Mouse (Mus musculus): ENCODE measurements at regions not wholly inside any gene's neighbourhood (a gene's known extent, or its start where the extent isn't known, plus 50 kb on each side); places are given as distances from the start of the nearest gene placed in this dataset.

DNA sequence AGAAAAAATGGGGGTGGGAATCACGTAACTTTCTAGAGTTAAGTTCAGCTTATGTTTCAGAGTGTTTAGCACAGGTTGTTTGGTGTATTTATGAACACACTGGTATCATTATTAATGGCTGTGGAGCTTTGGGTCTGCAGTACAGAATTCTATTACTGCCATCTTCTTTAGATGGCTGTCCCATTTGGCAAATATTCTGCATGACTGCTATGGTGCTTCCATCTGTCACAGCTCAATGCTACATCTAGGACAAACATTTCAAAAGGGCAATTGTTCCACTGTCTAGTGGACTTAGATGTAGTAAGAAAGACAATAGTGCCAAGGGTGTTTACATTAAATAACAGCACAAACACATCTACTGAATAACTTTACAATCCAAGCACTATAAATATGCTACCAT, 2536.3 kb downstream of the Pcdh9 start:
- Histone ChIP-seq H3K9ac (ENCODE audit: low read depth, low read length) (no peak overlapping the region), H3K4me1 (ENCODE audit: control insufficient read depth, insufficient read depth, low read length) (no peaks in the 10 kb centered on the region), H3K36me3 (ENCODE audit: control insufficient read depth, insufficient read depth, low read length) (no peaks in the 10 kb centered on the region), H3K27me3 (ENCODE audit: control insufficient read depth, insufficient read depth, low read depth, low read length) (no peaks in the 10 kb centered on the region), H3K4me3 (ENCODE audit: low read depth, low read length) (no peak overlapping the region), H3K9me3 (replicated peaks; ENCODE audit: control insufficient read depth, low read length, poor library complexity, severe bottlenecking) (no peaks in the 10 kb centered on the region), H3K4me2 (ENCODE audit: low read length) (no peak overlapping the region), H3K27ac (ENCODE audit: low read length) (no peak overlapping the region)
- 90% methylated on average over 1 of the region's 1 CpGs for WGBS
- no peak for ATAC-seq

DNA sequence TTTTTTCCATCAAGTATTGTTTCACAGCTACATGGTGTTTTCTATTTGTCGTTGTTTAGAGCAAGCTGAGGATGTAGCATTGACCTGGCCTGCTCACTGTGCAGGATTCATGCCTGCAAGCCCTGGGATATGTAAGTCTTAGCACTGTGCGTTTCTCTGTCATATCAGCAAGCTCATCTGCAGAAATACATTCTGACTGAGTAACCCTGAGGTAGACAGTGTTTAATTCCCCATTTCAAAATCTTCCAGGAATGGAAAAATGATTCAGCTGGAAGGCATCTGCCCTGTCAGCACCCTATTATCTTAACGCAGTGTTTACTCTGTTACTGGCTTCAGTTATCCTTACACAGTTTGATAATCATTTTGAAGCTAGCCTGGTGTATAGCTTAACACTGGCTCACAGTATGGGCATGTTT, 2563.8 kb downstream of the Pcdh9 start:
- peak; percentile 83 for ATAC-seq
- WGBS, result 48% methylated on average over 3 of the region's 3 CpGs

More for the DNA sequence above, 2563.8 kb downstream of the Pcdh9 start:
- Histone ChIP-seq H3K9ac (ENCODE audit: low read depth, low read length) (no peak overlapping the region), H3K36me3 (ENCODE audit: control insufficient read depth, insufficient read depth, low read length) (no peaks in the 10 kb centered on the region), H3K27ac (ENCODE audit: low read length) (0 out of 2 replicates have a peak overlapping the region, but pooled peaks have one; percentile 19), H3K4me3 (ENCODE audit: low read depth, low read length) (no peak overlapping the region), H3K4me1 (ENCODE audit: control insufficient read depth, insufficient read depth, low read length) (no peaks in the 10 kb centered on the region; the same call in 1 of the 2 replicates), H3K4me2 (ENCODE audit: low read length) (no peak overlapping the region), H3K27me3 (ENCODE audit: control insufficient read depth, insufficient read depth, low read depth, low read length) (no peaks in the 10 kb centered on the region), H3K9me3 (replicated peaks; ENCODE audit: control insufficient read depth, low read length, poor library complexity, severe bottlenecking) (no peaks in the 10 kb centered on the region)

Data from midbrain, embryonic 16.5 days (tissue).